Mouse (Mus musculus): Measurements from ENCODE around the gene Dip2b. TPM values are rescaled to one million over a fixed set of nuclear protein-coding genes. Genes with fewer than 3 reads are reported as not detected.

Gene Dip2b
- polyA plus RNA-seq, 1 experiment = 7.3 TPM

GRCm38 (mm10) chr15:100084882-100085281, 46.4 kb downstream of the Dip2b start:
- Histone ChIP-seq H3K79me2 (ENCODE audit: control insufficient read depth, insufficient read depth) (peaks cover 7% of the 10 kb centered on the region), H3ac (ENCODE audit: control insufficient read depth, insufficient read length) (no peak overlapping the region), H3K4me3 (no peak overlapping the region), H3K27me3 (ENCODE audit: control insufficient read depth, insufficient read depth, insufficient read length) (no peaks in the 10 kb centered on the region), H3K36me3 (ENCODE audit: control insufficient read depth, insufficient read depth) (no peaks in the 10 kb centered on the region), H3K4me2 (ENCODE audit: low read depth) (no peak overlapping the region)
- TF ChIP-seq MYOG (IDR thresholded peaks at IDR 0.05; ENCODE audit: control insufficient read depth in 1 of 3, insufficient read depth in 1 of 3, insufficient read length in 2 of 3, low read depth in 2 of 3) = no peak
- no peak for TF ChIP-seq MYOD1 (IDR thresholded peaks at IDR 0.05; ENCODE audit: control insufficient read depth in 1 of 3, insufficient read length in 2 of 3, low read depth in 2 of 3)
- TF ChIP-seq USF1 (IDR thresholded peaks at IDR 0.05; ENCODE audit: low read depth) = no peak
- no peak for TF ChIP-seq TCF3 (IDR thresholded peaks at IDR 0.05; ENCODE audit: insufficient read length, low read depth)
- no peak for TF ChIP-seq TCF12 (IDR thresholded peaks at IDR 0.05; ENCODE audit: insufficient read depth, poor library complexity, severe bottlenecking)
- TF ChIP-seq REST (IDR thresholded peaks at IDR 0.05; ENCODE audit: insufficient read depth, insufficient read length) = no peak
- TF ChIP-seq POLR2AphosphoS2 (IDR thresholded peaks at IDR 0.05; ENCODE audit: insufficient read length, low read depth) = no peak
- TF ChIP-seq POLR2A (IDR thresholded peaks at IDR 0.05; ENCODE audit: insufficient read length, low read depth) = no peak
- no peak for TF ChIP-seq E2F4 (IDR thresholded peaks at IDR 0.05; ENCODE audit: insufficient read depth)
- TF ChIP-seq CEBPB (IDR thresholded peaks at IDR 0.05; ENCODE audit: insufficient read depth, poor library complexity, severe bottlenecking) = no peak
- TF ChIP-seq SRF (IDR thresholded peaks at IDR 0.05; ENCODE audit: control insufficient read depth, insufficient read length, low read depth) = no peak
- TF ChIP-seq MAX (IDR thresholded peaks at IDR 0.05; ENCODE audit: low read depth) = no peak

GRCm38 (mm10) chr15:100088021-100088420, 49.6 kb downstream of the Dip2b start:
- no peak overlapping the region for H3K4me2 ChIP-seq (ENCODE audit: low read depth)
- no peak overlapping the region for H3K4me3 ChIP-seq
- H3K36me3 ChIP-seq (ENCODE audit: control insufficient read depth, insufficient read depth) = no peaks in the 10 kb centered on the region
- TF ChIP-seq E2F4 (IDR thresholded peaks at IDR 0.05; ENCODE audit: insufficient read depth) (no peak), POLR2A (IDR thresholded peaks at IDR 0.05; ENCODE audit: insufficient read length, low read depth) (no peak), MAX (IDR thresholded peaks at IDR 0.05; ENCODE audit: low read depth) (no peak), MYOG (IDR thresholded peaks at IDR 0.05; ENCODE audit: control insufficient read depth in 1 of 3, insufficient read depth in 1 of 3, insufficient read length in 2 of 3, low read depth in 2 of 3) (no peak), USF1 (IDR thresholded peaks at IDR 0.05; ENCODE audit: low read depth) (no peak), TCF12 (IDR thresholded peaks at IDR 0.05; ENCODE audit: insufficient read depth, poor library complexity, severe bottlenecking) (no peak)
- H3ac ChIP-seq (ENCODE audit: control insufficient read depth, insufficient read length) = no peak overlapping the region
- H3K79me2 ChIP-seq (ENCODE audit: control insufficient read depth, insufficient read depth) = no peaks in the 10 kb centered on the region
- H3K27me3 ChIP-seq (ENCODE audit: control insufficient read depth, insufficient read depth, insufficient read length) = no peaks in the 10 kb centered on the region

- no peaks in the 10 kb centered on the region for H3K79me2 ChIP-seq (ENCODE audit: control insufficient read depth, insufficient read depth)
- no peak overlapping the region for H3K4me3 ChIP-seq
- peak; percentile 25 for TF ChIP-seq USF1 (IDR thresholded peaks at IDR 0.05; ENCODE audit: low read depth)
- no peak for TF ChIP-seq TCF3 (IDR thresholded peaks at IDR 0.05; ENCODE audit: insufficient read length, low read depth)
- no peak for TF ChIP-seq POLR2AphosphoS2 (IDR thresholded peaks at IDR 0.05; ENCODE audit: insufficient read length, low read depth)
- TF ChIP-seq TCF12 (IDR thresholded peaks at IDR 0.05; ENCODE audit: insufficient read depth, poor library complexity, severe bottlenecking) = peak; percentile 26
- TF ChIP-seq MYOG (IDR thresholded peaks at IDR 0.05; ENCODE audit: control insufficient read depth in 1 of 3, insufficient read depth in 1 of 3, insufficient read length in 2 of 3, low read depth in 2 of 3) = peak; percentile 54 to 88 (median 62)
- TF ChIP-seq MYOD1 (IDR thresholded peaks at IDR 0.05; ENCODE audit: control insufficient read depth in 1 of 3, insufficient read length in 2 of 3, low read depth in 2 of 3) = peak; percentile 50 to 85 (median 79)
- TF ChIP-seq E2F4 (IDR thresholded peaks at IDR 0.05; ENCODE audit: insufficient read depth) = no peak
- H3K36me3 ChIP-seq (ENCODE audit: control insufficient read depth, insufficient read depth) = no peaks in the 10 kb centered on the region
- no peaks in the 10 kb centered on the region for H3K27me3 ChIP-seq (ENCODE audit: control insufficient read depth, insufficient read depth, insufficient read length)
- H3ac ChIP-seq (ENCODE audit: control insufficient read depth, insufficient read length) = no peak overlapping the region
- peak overlapping the region; percentile 74 for H3K4me2 ChIP-seq (ENCODE audit: low read depth)
Observed at GRCm38 (mm10) chr15:100089645-100090053, 51.2 kb downstream of the Dip2b start.

GRCm38 (mm10) chr15:100091818-100092217, 53.4 kb downstream of the Dip2b start:
- Histone ChIP-seq H3ac (ENCODE audit: control insufficient read depth, insufficient read length) (no peak overlapping the region), H3K36me3 (ENCODE audit: control insufficient read depth, insufficient read depth) (no peaks in the 10 kb centered on the region), H3K4me2 (ENCODE audit: low read depth) (no peak overlapping the region), H3K4me3 (no peak overlapping the region), H3K79me2 (ENCODE audit: control insufficient read depth, insufficient read depth) (no peaks in the 10 kb centered on the region), H3K27me3 (ENCODE audit: control insufficient read depth, insufficient read depth, insufficient read length) (no peaks in the 10 kb centered on the region)
- TF ChIP-seq POLR2A (IDR thresholded peaks at IDR 0.05; ENCODE audit: insufficient read length, low read depth) (no peak), USF1 (IDR thresholded peaks at IDR 0.05; ENCODE audit: low read depth) (peak; percentile 37)

GRCm38 (mm10) chr15:100092258-100092657, 53.8 kb downstream of the Dip2b start:
- Histone ChIP-seq H3ac (ENCODE audit: control insufficient read depth, insufficient read length) (no peak overlapping the region), H3K4me3 (no peak overlapping the region), H3K79me2 (ENCODE audit: control insufficient read depth, insufficient read depth) (no peaks in the 10 kb centered on the region), H3K4me2 (ENCODE audit: low read depth) (no peak overlapping the region), H3K27me3 (ENCODE audit: control insufficient read depth, insufficient read depth, insufficient read length) (no peaks in the 10 kb centered on the region), H3K36me3 (ENCODE audit: control insufficient read depth, insufficient read depth) (no peaks in the 10 kb centered on the region)
- TF ChIP-seq TCF12 (IDR thresholded peaks at IDR 0.05; ENCODE audit: insufficient read depth, poor library complexity, severe bottlenecking) = no peak
- no peak for TF ChIP-seq USF1 (IDR thresholded peaks at IDR 0.05; ENCODE audit: low read depth)
- TF ChIP-seq REST (IDR thresholded peaks at IDR 0.05; ENCODE audit: insufficient read depth, insufficient read length) = no peak
- no peak for TF ChIP-seq POLR2AphosphoS2 (IDR thresholded peaks at IDR 0.05; ENCODE audit: insufficient read length, low read depth)
- no peak for TF ChIP-seq MAX (IDR thresholded peaks at IDR 0.05; ENCODE audit: low read depth)
- no peak for TF ChIP-seq TCF3 (IDR thresholded peaks at IDR 0.05; ENCODE audit: insufficient read length, low read depth)
- TF ChIP-seq E2F4 (IDR thresholded peaks at IDR 0.05; ENCODE audit: insufficient read depth) = no peak

Data from myocyte (in vitro differentiated cells).